Mouse (Mus musculus) colon, adult 2 months (tissue): Measurements from ENCODE around the gene Tmem190. TPM values are rescaled to one million over a fixed set of nuclear protein-coding genes. Genes with fewer than 3 reads are reported as not detected.

ENCODE experiments used
- polyA plus RNA-seq: library from polyadenylated mRNA; depleted of rRNA; stranded (reverse); fragments of >200 nt; gene quantifications from 2 replicates; pipeline ENCODE4 v1.2.3, GENCODE M21; 2012; rRNA removed

Tmem190 gene
- not detected in 2 replicates for polyA plus RNA-seq

GRCm38 (mm10) chr7:4782759-4783158 is at the start of gene Tmem190, which contains the start of gene Il11:
Gene Tmem190 (plus strand): TSS chr7:4782937.
Gene Il11 (minus strand): TSS chr7:4782859.

DNA sequence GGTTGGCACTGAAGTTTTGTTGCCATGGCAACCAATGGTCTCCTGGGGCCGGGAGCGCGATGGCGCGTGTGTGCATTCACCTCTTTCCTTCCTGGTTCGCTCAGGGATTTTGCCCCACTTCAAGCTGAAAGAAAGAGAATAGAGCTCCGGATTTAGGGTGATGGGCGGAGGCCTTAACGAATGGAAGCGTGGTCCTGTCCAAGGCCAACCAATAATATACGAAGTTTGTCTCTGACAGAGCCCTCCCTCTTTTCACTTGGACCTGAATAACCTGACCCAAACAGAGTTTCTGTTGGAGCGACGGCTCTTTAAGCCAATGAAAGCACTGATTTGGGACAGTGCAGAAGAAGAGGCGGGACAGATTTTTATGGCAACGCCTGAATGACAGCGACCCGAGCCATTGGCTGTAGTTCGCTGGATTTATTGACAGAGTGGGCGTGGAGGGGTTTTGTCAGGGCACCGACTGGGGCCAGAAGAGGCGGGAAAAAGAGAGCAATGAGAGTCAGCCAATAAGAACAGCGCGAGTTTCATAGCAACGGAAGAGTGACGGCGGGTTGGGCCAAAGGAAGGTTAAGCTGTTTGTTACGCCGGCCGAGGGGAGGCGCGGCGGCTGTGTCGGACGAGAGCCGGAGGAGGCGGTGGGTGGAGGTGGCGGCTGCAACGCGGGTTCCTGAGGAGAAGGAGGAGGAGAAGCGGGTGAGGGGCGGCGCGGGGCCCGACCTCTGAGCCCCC is 43.0 kb upstream of the Tmem190 start, which contains the start of gene Kmt5c:
TSS of gene Kmt5c (plus strand) at position 572 of the 732 bp plus-strand sequence.

GRCm38 (mm10) chr7:4752821-4753570 is 29.7 kb upstream of the Tmem190 start, which contains the start of gene Cox6b2:
Gene Cox6b2 (minus strand): TSS chr7:4753094.

GRCm38 (mm10) chr7:4771202-4771601 is 11.5 kb upstream of the Tmem190 start, which contains the start of gene Fam71e2:
Gene Fam71e2 (minus strand): TSS chr7:4771302.

GRCm38 (mm10) chr7:4789436-4789935 is 6.7 kb downstream of the Tmem190 start, which contains the start of gene Tmem238:
Gene Tmem238 (minus strand): TSS chr7:4789656.

GRCm38 (mm10) chr7:4792278-4793212 is 9.8 kb downstream of the Tmem190 start, which contains the start of gene Rpl28:
Gene Rpl28 (plus strand): TSS chr7:4792874.

GRCm38 (mm10) chr7:4812303-4813104 is 29.8 kb downstream of the Tmem190 start, which contains the start of gene Ube2s:
Gene Ube2s (minus strand): TSS chr7:4812590.

Other genes starting within 250 kb of the Tmem190 start
- gene Syt5, start 235.4 kb upstream of the Tmem190 start, polyA plus RNA-seq, result 11.2 and 12.5 TPM in 2 replicates
- 58.9 and 64.2 TPM in 2 replicates for gene Ptprh, start 178.9 kb upstream of the Tmem190 start, polyA plus RNA-seq
- 11.1 and 15.0 TPM in 2 replicates for gene Tmem86b, start 151.5 kb upstream of the Tmem190 start, polyA plus RNA-seq
- 135 and 140 TPM in 2 replicates for gene Ppp6r1, start 123.9 kb upstream of the Tmem190 start, polyA plus RNA-seq
- gene Hspbp1, start 97.9 kb upstream of the Tmem190 start, polyA plus RNA-seq, result 43.6 and 46.8 TPM in 2 replicates
- 5.2 and 6.4 TPM in 2 replicates for gene Brsk1, start 92.3 kb upstream of the Tmem190 start, polyA plus RNA-seq
- 21.0 and 24.9 TPM in 2 replicates for gene Tmem150b, start 57.7 kb upstream of the Tmem190 start, polyA plus RNA-seq
- gene Kmt5c, start 42.8 kb upstream of the Tmem190 start, polyA plus RNA-seq, result 187 and 215 TPM in 2 replicates
- 22.5 and 40.9 TPM in 2 replicates for gene Cox6b2, start 29.8 kb upstream of the Tmem190 start, polyA plus RNA-seq
- gene Fam71e2, start 11.6 kb upstream of the Tmem190 start, polyA plus RNA-seq, result not detected in 2 replicates
- 0.90 and 1.0 TPM in 2 replicates for gene Il11, start 78 bp upstream of the Tmem190 start, polyA plus RNA-seq
- gene Tmem238, start 6.7 kb downstream of the Tmem190 start, polyA plus RNA-seq, result 227 and 263 TPM in 2 replicates
- gene Rpl28, start 9.9 kb downstream of the Tmem190 start, polyA plus RNA-seq, result 405 and 513 TPM in 2 replicates
- 143 and 257 TPM in 2 replicates for gene Ube2s, start 29.7 kb downstream of the Tmem190 start, polyA plus RNA-seq
- gene Shisa7, start 61.8 kb downstream of the Tmem190 start, polyA plus RNA-seq, result 2.0 and 2.8 TPM in 2 replicates
- gene Isoc2b, start 87.3 kb downstream of the Tmem190 start, polyA plus RNA-seq, result 40.8 and 52.6 TPM in 2 replicates
- gene Isoc2a, start 94.2 kb downstream of the Tmem190 start, polyA plus RNA-seq, result 18.6 and 21.4 TPM in 2 replicates
- gene Gm36210, start 123.6 kb downstream of the Tmem190 start, polyA plus RNA-seq, result 0.08 TPM in 1 of 2 replicates, not detected in the other
- gene Zfp628, start 132.3 kb downstream of the Tmem190 start, polyA plus RNA-seq, result 31.6 and 31.7 TPM in 2 replicates
- 16.0 and 18.1 TPM in 2 replicates for gene Nat14, start 139.1 kb downstream of the Tmem190 start, polyA plus RNA-seq
- gene Ssc5d, start 142.8 kb downstream of the Tmem190 start, polyA plus RNA-seq, result 12.0 and 12.4 TPM in 2 replicates
- 0.09 and 0.30 TPM in 2 replicates for gene Sbk2, start 181.5 kb downstream of the Tmem190 start, polyA plus RNA-seq
- 0.28 TPM in 1 of 2 replicates, not detected in the other for gene Sbk3, start 188.2 kb downstream of the Tmem190 start, polyA plus RNA-seq
- gene Zfp579, start 213.2 kb downstream of the Tmem190 start, polyA plus RNA-seq, result 60.1 and 63.9 TPM in 2 replicates
- 58.6 and 61.0 TPM in 2 replicates for gene Zfp524, start 231.5 kb downstream of the Tmem190 start, polyA plus RNA-seq
- 35.6 and 36.3 TPM in 2 replicates for gene Fiz1, start 231.8 kb downstream of the Tmem190 start, polyA plus RNA-seq
- 0.35 TPM in 1 of 2 replicates, not detected in the other for gene Gm44973, start 232.6 kb downstream of the Tmem190 start, polyA plus RNA-seq
- gene Zfp865, start 237.4 kb downstream of the Tmem190 start, polyA plus RNA-seq, result 37.3 and 43.2 TPM in 2 replicates
- gene Ccdc106, start 237.6 kb downstream of the Tmem190 start, polyA plus RNA-seq, result 3.0 and 3.6 TPM in 2 replicates